Mouse (Mus musculus): ENCODE data around the gene Ptpa.

Gene Ptpa

GRCm38 (mm10) chr2:30464411-30464810, 48.6 kb downstream of the Ptpa start:
- DNase-seq (ENCODE audit: low read depth) = no peak

GRCm38 (mm10) chr2:30466787-30467186, 50.9 kb downstream of the Ptpa start:
- DNase-seq (ENCODE audit: low read depth) = no peak

GRCm38 (mm10) chr2:30469009-30469408, 53.2 kb downstream of the Ptpa start:
- DNase-seq (ENCODE audit: low read depth) = no peak

- DNase-seq (ENCODE audit: low read depth) = peak; percentile 70
Observed at GRCm38 (mm10) chr2:30469796-30470142, 53.9 kb downstream of the Ptpa start.

GRCm38 (mm10) chr2:30470143-30470946, 54.5 kb downstream of the Ptpa start:
- DNase-seq (ENCODE audit: low read depth) = no peak

GRCm38 (mm10) chr2:30471051-30471450, 55.2 kb downstream of the Ptpa start:
- DNase-seq (ENCODE audit: low read depth) = no peak

- peak; percentile 57 for DNase-seq (ENCODE audit: low read depth)
Observed at GRCm38 (mm10) chr2:30471795-30472720, 56.2 kb downstream of the Ptpa start.

- DNase-seq (ENCODE audit: low read depth) = no peak
Observed at GRCm38 (mm10) chr2:30472731-30473351, 57.0 kb downstream of the Ptpa start.

- DNase-seq (ENCODE audit: low read depth) = no peak
Observed at GRCm38 (mm10) chr2:30473431-30474031, 57.7 kb downstream of the Ptpa start.

GRCm38 (mm10) chr2:30474039-30474438, 58.2 kb downstream of the Ptpa start, which contains the start of gene Ier5l:
TSS of gene Ier5l (minus strand) at chr2:30474219.
- peak; percentile 69 for DNase-seq (ENCODE audit: low read depth)

- DNase-seq (ENCODE audit: low read depth) = no peak
Observed at GRCm38 (mm10) chr2:30474776-30475175, 58.9 kb downstream of the Ptpa start.

- DNase-seq (ENCODE audit: low read depth) = no peak
Observed at GRCm38 (mm10) chr2:30475457-30475856, 59.6 kb downstream of the Ptpa start.

GRCm38 (mm10) chr2:30476241-30476640, 60.4 kb downstream of the Ptpa start:
- no peak for DNase-seq (ENCODE audit: low read depth)

GRCm38 (mm10) chr2:30478526-30478925, 62.7 kb downstream of the Ptpa start:
- no peak for DNase-seq (ENCODE audit: low read depth)

- DNase-seq (ENCODE audit: low read depth) = peak; percentile 55
Observed at GRCm38 (mm10) chr2:30487597-30487996, 71.8 kb downstream of the Ptpa start.

- DNase-seq (ENCODE audit: low read depth) = no peak
Observed at GRCm38 (mm10) chr2:30490384-30490783, 74.5 kb downstream of the Ptpa start.

- DNase-seq (ENCODE audit: low read depth) = no peak
Observed at GRCm38 (mm10) chr2:30495000-30495908, 79.4 kb downstream of the Ptpa start.

GRCm38 (mm10) chr2:30495909-30496861, 80.3 kb downstream of the Ptpa start:
- no peak for DNase-seq (ENCODE audit: low read depth)

Measured in c-Kit-positive CD71-negative TER-119-negative erythroid progenitor cells, embryonic 14.5 days (primary cell).